Mouse (Mus musculus): ENCODE results near the gene Taf5l. TPM values are rescaled to one million over a fixed set of nuclear protein-coding genes. Genes with fewer than 3 reads are reported as not detected.

The Taf5l gene
- polyA plus RNA-seq, 1 experiment from 2014 or later: 15.0 TPM

DNA sequence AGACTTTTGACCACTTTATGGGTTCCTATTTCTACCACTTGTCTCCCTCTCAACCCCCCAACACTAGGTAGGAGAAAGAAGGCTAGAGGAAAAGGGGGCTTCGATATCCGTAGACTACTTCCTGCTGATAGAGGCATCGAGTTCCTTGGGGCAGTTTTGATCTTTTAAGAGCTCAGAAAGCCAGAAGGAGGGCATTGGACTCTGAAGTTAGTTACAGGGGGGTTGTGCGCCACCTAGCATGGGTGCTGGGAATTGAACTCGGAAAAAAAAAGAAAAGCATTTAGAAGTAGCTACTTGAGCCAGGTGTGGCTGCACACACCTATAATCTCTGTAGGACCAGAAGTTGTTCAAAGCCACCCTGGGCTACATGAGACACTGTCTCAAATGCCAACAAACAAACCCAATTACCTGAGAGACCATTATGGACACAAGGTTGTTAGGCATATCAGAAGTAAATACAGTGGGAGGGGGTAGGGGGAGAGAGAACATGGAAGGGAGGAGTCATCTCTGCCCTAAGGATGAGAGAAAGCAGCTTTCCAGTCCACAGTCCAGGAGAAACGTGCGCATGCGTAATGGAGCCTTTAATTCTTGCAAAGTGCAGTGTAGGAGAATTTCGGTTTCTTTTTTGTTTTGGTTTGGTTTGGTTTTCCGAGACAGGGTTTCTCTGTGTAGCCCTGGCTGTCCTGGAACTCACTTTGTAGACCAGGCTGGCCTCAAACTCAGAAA, 71.0 kb downstream of the Taf5l start:
- H3K9ac ChIP-seq (replicated peaks): peak overlapping the region; percentile 92
- no peak for ATAC-seq
- peak overlapping the region; percentile 96 for H3K4me2 ChIP-seq (ENCODE audit: low read depth, low read length)
- no peaks in the 10 kb centered on the region for H3K9me3 ChIP-seq (ENCODE audit: low read length)
- peak overlapping the region; percentile 92 for H3K27ac ChIP-seq (ENCODE audit: low read depth)
- peak overlapping the region; percentile 99 for H3K4me3 ChIP-seq (ENCODE audit: low read depth, low read length)
- peaks cover 52% of the 10 kb centered on the region for H3K36me3 ChIP-seq (replicated peaks; ENCODE audit: insufficient read depth, low read length)
- no peaks in the 10 kb centered on the region for H3K27me3 ChIP-seq (ENCODE audit: insufficient read depth, low read length)
- peak; percentile 83 for TF ChIP-seq CTCF (IDR thresholded peaks at IDR 0.05; ENCODE audit: low read depth)
- TF ChIP-seq EP300 (IDR thresholded peaks at IDR 0.05; ENCODE audit: low read depth): no peak
- 34% methylated on average over 10 of the region's 10 CpGs for WGBS (ENCODE audit: insufficient replicate concordance)
- peak; percentile 74 for DNase-seq
- peaks cover 12% of the 10 kb centered on the region for H3K4me1 ChIP-seq (ENCODE audit: insufficient read depth)

DNA sequence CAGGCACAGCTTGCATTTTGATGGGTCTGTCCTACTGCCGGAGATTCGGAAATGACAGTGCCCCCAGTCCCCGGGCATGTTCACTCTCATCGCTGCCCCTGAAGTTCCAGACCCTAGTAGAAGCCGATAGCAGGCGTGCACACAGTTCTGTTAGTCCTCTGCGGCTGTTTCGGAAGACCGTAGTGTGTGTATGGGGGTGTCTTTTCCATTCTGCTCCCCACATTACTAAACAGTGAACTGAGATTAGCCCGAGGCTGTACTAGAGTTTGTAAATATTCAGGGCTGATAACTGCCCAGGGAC, 71.6 kb downstream of the Taf5l start:
- whole genome bisulfite sequencing (ENCODE audit: insufficient replicate concordance): under 1% methylated on average over 10 of the region's 10 CpGs
- H3K27ac ChIP-seq (ENCODE audit: low read depth): peak overlapping the region; percentile 92
- peaks cover 12% of the 10 kb centered on the region for H3K4me1 ChIP-seq (ENCODE audit: insufficient read depth)
- peak; percentile 35 for ATAC-seq
- DNase-seq: no peak
- no peaks in the 10 kb centered on the region for H3K9me3 ChIP-seq (ENCODE audit: low read length)
- H3K4me2 ChIP-seq (ENCODE audit: low read depth, low read length): peak overlapping the region; percentile 96
- H3K4me3 ChIP-seq (ENCODE audit: low read depth, low read length): peak overlapping the region; percentile 99
- H3K36me3 ChIP-seq (replicated peaks; ENCODE audit: insufficient read depth, low read length): peaks cover 51% of the 10 kb centered on the region
- TF ChIP-seq CTCF (IDR thresholded peaks at IDR 0.05; ENCODE audit: low read depth) (no peak), EP300 (IDR thresholded peaks at IDR 0.05; ENCODE audit: low read depth) (no peak)
- peak overlapping the region; percentile 92 for H3K9ac ChIP-seq (replicated peaks)
- no peaks in the 10 kb centered on the region for H3K27me3 ChIP-seq (ENCODE audit: insufficient read depth, low read length)

DNA sequence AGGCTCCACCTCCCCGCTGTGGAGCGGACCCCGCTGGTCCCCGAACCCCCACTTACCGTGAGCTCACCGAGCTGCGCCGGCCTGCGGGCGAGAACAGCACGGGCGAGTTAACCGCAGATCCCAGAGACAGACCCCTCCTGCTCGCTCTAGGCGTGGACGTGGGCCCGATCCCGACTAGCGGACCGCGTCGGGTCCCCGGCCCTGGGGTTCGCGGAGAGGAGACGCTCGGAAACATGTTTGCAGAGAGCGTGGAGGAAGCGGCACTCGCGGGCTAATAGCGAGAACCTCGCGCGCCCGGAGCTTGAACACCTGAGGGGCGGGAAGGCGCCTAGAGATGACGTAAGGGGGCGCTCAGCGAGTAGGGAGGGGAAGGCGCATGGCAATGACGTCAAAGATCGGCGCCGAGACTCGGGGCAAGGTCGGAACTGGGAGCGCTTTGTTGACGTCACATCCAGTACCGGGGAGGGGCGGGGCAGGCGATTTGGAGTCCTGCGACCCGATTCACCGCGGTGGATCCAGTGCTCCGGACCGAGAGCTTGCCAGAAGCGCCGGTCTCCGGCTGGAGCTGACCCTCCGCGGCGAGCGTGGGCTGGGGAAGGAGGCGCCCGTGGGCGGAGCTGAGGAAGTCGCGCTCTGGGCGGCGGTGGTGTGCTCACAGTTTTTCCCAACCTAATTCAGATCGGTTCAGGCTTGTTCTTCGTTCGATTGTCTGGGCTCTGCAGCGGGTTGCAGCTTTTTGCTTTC, 72.1 kb downstream of the Taf5l start, which contains the start of gene Nup133:
Gene Nup133 (minus strand): TSS at position 324 of the 744 bp plus-strand sequence.
- no peaks in the 10 kb centered on the region for H3K27me3 ChIP-seq (ENCODE audit: insufficient read depth, low read length)
- H3K36me3 ChIP-seq (replicated peaks; ENCODE audit: insufficient read depth, low read length): peaks cover 50% of the 10 kb centered on the region
- DNase-seq: peak; percentile 100
- H3K9ac ChIP-seq (replicated peaks): peak within 1 kb of the TSS; percentile 92
- under 1% methylated on average over 76 of the region's 77 CpGs for WGBS (ENCODE audit: insufficient replicate concordance)
- no peaks in the 10 kb centered on the region for H3K9me3 ChIP-seq (ENCODE audit: low read length)
- peak within 1 kb of the TSS; percentile 96 for H3K4me2 ChIP-seq (ENCODE audit: low read depth, low read length)
- peak within 1 kb of the TSS; percentile 99 for H3K4me3 ChIP-seq (ENCODE audit: low read depth, low read length)
- H3K27ac ChIP-seq (ENCODE audit: low read depth): peak within 1 kb of the TSS; percentile 92
- peak; percentile 90 for ATAC-seq
- TF ChIP-seq EP300 (IDR thresholded peaks at IDR 0.05; ENCODE audit: low read depth) (peak; percentile 62), CTCF (IDR thresholded peaks at IDR 0.05; ENCODE audit: low read depth) (0 out of 2 replicates have a peak, but pooled peaks have one; percentile 1)
- peaks cover 12% of the 10 kb centered on the region for H3K4me1 ChIP-seq (ENCODE audit: insufficient read depth)

MicroRNA genes within 50 kb of the gene (microRNA counts, 519-probe panel; counts per million panel counts)
- microRNA mmu-miR-1967: not detected

Small RNAs within 50 kb of the gene (microRNA-seq; reads per million reads assigned to microRNA genes)
- not detected for gene Mir1967

Other genes with a start within 250 kb of the Taf5l start
- 30.4 and 36.3 TPM in 2 replicates for gene Rab4a, start 215.4 kb downstream of the Taf5l start, polyA plus RNA-seq (2015; fragmentation: Nextera tagmentation; extraction: Ambion mirVana)
- gene Ccsap, start 161.2 kb downstream of the Taf5l start, polyA plus RNA-seq (2015; fragmentation: Nextera tagmentation; extraction: Ambion mirVana): 1.2 and 1.5 TPM in 2 replicates
- 18.6 and 358 TPM in 2 replicates for gene Acta1, start 126.6 kb downstream of the Taf5l start, polyA plus RNA-seq (2015; fragmentation: Nextera tagmentation; extraction: Ambion mirVana)
- gene Nup133, start 72.1 kb downstream of the Taf5l start, polyA plus RNA-seq (2015; fragmentation: Nextera tagmentation; extraction: Ambion mirVana): 7.2 and 9.1 TPM in 2 replicates
- gene Abcb10, start 38.3 kb downstream of the Taf5l start, polyA plus RNA-seq (2015; fragmentation: Nextera tagmentation; extraction: Ambion mirVana): 46.2 and 53.3 TPM in 2 replicates
- gene Urb2, start 111 bp upstream of the Taf5l start, polyA plus RNA-seq (2015; fragmentation: Nextera tagmentation; extraction: Ambion mirVana): 1.2 TPM in 2 replicates
- 23.3 and 23.5 TPM in 2 replicates for gene Galnt2, start 210.0 kb upstream of the Taf5l start, polyA plus RNA-seq (2015; fragmentation: Nextera tagmentation; extraction: Ambion mirVana)

Data from liver, postnatal 0 days (tissue).